Mouse (Mus musculus) midbrain, embryonic 11.5 days (tissue): ENCODE data around the gene Riok2. TPM values are rescaled to one million over a fixed set of nuclear protein-coding genes. Genes with fewer than 3 reads are reported as not detected.
A peak's percentile ranks its signal among the peaks of the same experiment; 100 is the strongest.

Experiments
- ATAC-seq: fragments of 200-750 bp; cut with Nextera tagmentation; 2 replicates; pipeline ENCODE4 v1.8.0; 2017; ENCODE audit warnings: moderate TSS enrichment, moderate library complexity; ENCODE audit not compliant: low FRiP score
- DNase-seq: peaks from one replicate; pipeline ENCODE4 v3.0.0; 2015; ENCODE audit warnings: low spot score; ENCODE audit errors: missing footprints
- H3K27ac ChIP-seq: fragments of 300-500 bp; sonication (generic); 2 replicates; pipeline ENCODE4 v1.5.1; 2014; ENCODE audit warnings: low read depth, low read length
- H3K27me3 ChIP-seq: fragments of 300-500 bp; sonication (generic); 2 replicates; pipeline ENCODE4 v1.6.1; 2014; ENCODE audit warnings: mild to moderate bottlenecking, low read length, moderate library complexity, mixed read lengths; ENCODE audit not compliant: control insufficient read depth, insufficient read depth
- H3K36me3 ChIP-seq: fragments of 300-500 bp; sonication (generic); 2 replicates; pipeline ENCODE4 v1.6.1; 2014; ENCODE audit warnings: mild to moderate bottlenecking, low read length, moderate library complexity, mixed read lengths; ENCODE audit not compliant: control insufficient read depth, insufficient read depth
- H3K4me1 ChIP-seq: fragments of 300-500 bp; sonication (generic); 2 replicates; pipeline ENCODE4 v1.6.1; 2014; ENCODE audit warnings: low read length; ENCODE audit not compliant: control insufficient read depth, insufficient read depth
- H3K4me2 ChIP-seq: fragments of 300-500 bp; sonication (generic); 2 replicates; pipeline ENCODE4 v1.6.1; 2014; ENCODE audit warnings: mild to moderate bottlenecking, moderate library complexity
- H3K4me3 ChIP-seq: fragments of 300-500 bp; sonication (generic); 2 replicates; pipeline ENCODE4 v1.5.1; 2014; ENCODE audit warnings: low read depth, low read length
- H3K9ac ChIP-seq: fragments of 300-500 bp; sonication (generic); 2 replicates; pipeline ENCODE4 v1.6.1; 2014; ENCODE audit warnings: low read length
- H3K9me3 ChIP-seq: fragments of 300-500 bp; sonication (generic); 2 replicates; pipeline ENCODE4 v1.6.1; 2016; ENCODE audit warnings: low read length; ENCODE audit not compliant: control insufficient read depth
- WGBS: fragments of 180-500 bp; shearing (Covaris S2); extraction: QIAGEN DNeasy Blood & Tissue Kit; methylation state at CpG from one replicate; pipeline ENCODE4 v1.1.7; 2014; 5-methylcytosine and 5-hydroxymethylcytosine counted together
- polyA plus RNA-seq: library from polyadenylated mRNA; unstranded; fragments of >200 nt; fragmentation: Nextera tagmentation; extraction: Ambion mirVana; gene quantifications from 2 replicates; pipeline ENCODE4 v1.2.1, GENCODE M21; 2014

Riok2 gene
- polyA plus RNA-seq, 1 experiment from 2014 or later = 33.0 TPM

DNA sequence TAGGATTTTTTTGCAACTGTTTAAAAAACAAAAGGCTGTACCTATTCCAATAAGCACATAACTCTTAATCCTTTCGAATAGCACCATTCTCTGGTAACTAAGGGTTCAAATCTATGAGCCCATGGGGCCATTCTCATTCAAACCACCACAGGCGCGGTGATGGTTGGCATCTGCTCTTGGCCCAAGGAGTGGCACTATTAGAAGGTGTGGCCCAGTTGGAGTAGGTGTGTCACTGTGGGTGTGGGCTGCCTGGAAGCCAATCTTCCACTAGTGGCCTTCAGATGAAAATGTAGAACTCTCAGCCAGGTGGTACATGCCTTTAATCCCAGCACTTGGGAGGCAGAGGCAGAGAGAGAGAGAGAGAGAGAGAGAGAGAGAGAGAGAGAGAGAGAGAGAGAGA lies 40.1 kb downstream of the Riok2 start:
- Histone ChIP-seq H3K27ac (no peak overlapping the region), H3K4me2 (no peak overlapping the region), H3K9me3 (no peaks in the 10 kb centered on the region), H3K36me3 (no peaks in the 10 kb centered on the region), H3K4me1 (peaks cover 6% of the 10 kb centered on the region), H3K4me3 (no peak overlapping the region), H3K27me3 (no peaks in the 10 kb centered on the region), H3K9ac (no peak overlapping the region)
- DNase-seq = peak; percentile 77
- 91% methylated on average over 3 of the region's 3 CpGs for WGBS
- ATAC-seq = no peak

DNA sequence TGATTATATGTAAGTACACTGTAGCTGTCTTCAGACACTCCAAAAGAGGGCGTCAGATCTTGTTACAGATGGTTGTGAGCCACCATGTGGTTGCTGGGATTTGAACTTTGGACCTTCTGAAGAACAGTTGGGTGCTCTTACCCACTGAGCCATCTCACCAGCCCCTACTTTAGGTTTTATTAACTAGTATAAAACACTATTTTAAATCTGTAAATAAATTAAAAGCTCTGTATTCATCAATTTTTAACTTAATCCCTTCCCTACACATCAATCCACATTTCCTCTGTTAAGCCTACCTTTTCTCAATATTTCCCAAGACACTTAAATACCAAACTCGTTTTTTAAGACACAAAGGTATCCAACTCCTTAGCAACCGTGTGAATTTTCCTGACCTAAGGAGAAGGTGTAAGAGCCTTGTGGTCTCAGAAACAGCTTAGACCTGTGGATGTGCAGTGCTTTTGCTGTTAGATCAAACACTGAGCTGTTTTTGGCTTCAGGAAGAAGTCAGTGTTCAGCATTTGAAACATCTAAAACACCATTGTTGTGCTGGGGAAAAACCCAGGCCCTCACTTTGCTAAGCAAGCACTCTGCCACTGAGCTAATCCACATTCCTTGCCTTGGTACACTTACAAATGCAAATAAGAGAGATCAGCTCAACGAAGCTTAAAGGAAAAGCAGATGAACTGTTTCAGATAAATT lies 50.6 kb downstream of the Riok2 start:
- no peaks in the 10 kb centered on the region for H3K9me3 ChIP-seq
- H3K4me2 ChIP-seq = 0 out of 2 replicates have a peak overlapping the region, but pooled peaks have one; percentile 6
- H3K4me3 ChIP-seq = no peak overlapping the region
- 11% methylated on average over 4 of the region's 4 CpGs for WGBS
- ATAC-seq = peak; percentile 86
- H3K4me1 ChIP-seq = peaks cover 4% of the 10 kb centered on the region
- no peak overlapping the region for H3K9ac ChIP-seq
- no peaks in the 10 kb centered on the region for H3K27me3 ChIP-seq
- peak; percentile 92 for DNase-seq
- H3K36me3 ChIP-seq = no peaks in the 10 kb centered on the region
- H3K27ac ChIP-seq = peak overlapping the region; percentile 52

GRCm38 (mm10) chr17:17425308-17425813 lies 51.3 kb downstream of the Riok2 start:
- 16% methylated on average over 4 of the region's 4 CpGs for WGBS
- no peak overlapping the region; the same call in 1 of the 2 replicates for H3K27ac ChIP-seq
- 0 out of 2 replicates have a peak overlapping the region, but pooled peaks have one; percentile 6 for H3K4me2 ChIP-seq
- H3K36me3 ChIP-seq = no peaks in the 10 kb centered on the region
- peaks cover 4% of the 10 kb centered on the region for H3K4me1 ChIP-seq
- no peak overlapping the region for H3K4me3 ChIP-seq
- ATAC-seq (peak; percentile 84), DNase-seq (peak; percentile 69)
- no peaks in the 10 kb centered on the region for H3K9me3 ChIP-seq
- H3K27me3 ChIP-seq = no peaks in the 10 kb centered on the region
- H3K9ac ChIP-seq = no peak overlapping the region

DNA sequence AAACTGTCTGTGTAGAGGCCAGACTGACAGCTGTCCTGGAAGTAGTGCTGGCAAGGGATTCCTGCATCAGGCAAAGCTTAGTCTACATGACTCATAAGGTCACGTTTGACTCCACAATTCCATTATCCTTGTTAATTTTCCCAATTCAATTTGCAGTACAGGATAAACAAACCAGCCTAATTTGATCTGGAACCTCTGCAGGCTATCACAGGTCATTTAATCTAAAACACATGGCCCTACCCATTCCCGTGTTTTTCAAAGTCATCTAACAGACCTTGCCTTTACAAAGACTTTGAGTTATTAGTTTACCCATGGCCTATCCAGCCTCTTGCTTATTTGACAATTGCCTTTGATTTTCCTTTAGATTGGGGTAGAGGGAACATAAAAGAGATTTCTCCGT lies 51.8 kb downstream of the Riok2 start:
- ATAC-seq (no peak), DNase-seq (peak; percentile 86)
- WGBS = 53% methylated on average over 3 of the region's 3 CpGs
- no peak overlapping the region for H3K4me2 ChIP-seq
- H3K9me3 ChIP-seq = no peaks in the 10 kb centered on the region
- no peaks in the 10 kb centered on the region for H3K27me3 ChIP-seq
- no peak overlapping the region for H3K4me3 ChIP-seq
- H3K27ac ChIP-seq = no peak overlapping the region
- H3K9ac ChIP-seq = no peak overlapping the region
- peaks cover 4% of the 10 kb centered on the region for H3K4me1 ChIP-seq
- no peaks in the 10 kb centered on the region for H3K36me3 ChIP-seq

- no peak overlapping the region for H3K4me3 ChIP-seq
- H3K9ac ChIP-seq = no peak overlapping the region
- ATAC-seq = no peak
- no peak for DNase-seq
- H3K9me3 ChIP-seq = no peaks in the 10 kb centered on the region
- WGBS = 88% methylated on average over 2 of the region's 2 CpGs
- H3K4me1 ChIP-seq = peaks cover 8% of the 10 kb centered on the region
- no peak overlapping the region for H3K27ac ChIP-seq
- no peaks in the 10 kb centered on the region for H3K36me3 ChIP-seq
- H3K4me2 ChIP-seq = no peak overlapping the region
- no peaks in the 10 kb centered on the region for H3K27me3 ChIP-seq
Measured at GRCm38 (mm10) chr17:17428888-17429287, 54.8 kb downstream of the Riok2 start.

GRCm38 (mm10) chr17:17433679-17434078 lies 59.6 kb downstream of the Riok2 start:
- DNase-seq (peak; percentile 78), ATAC-seq (peak; percentile 65; the same call in 1 of the 2 replicates)
- H3K27ac ChIP-seq = no peak overlapping the region
- H3K9me3 ChIP-seq = no peaks in the 10 kb centered on the region
- H3K4me3 ChIP-seq = no peak overlapping the region
- WGBS = 51% methylated on average over 4 of the region's 4 CpGs
- no peaks in the 10 kb centered on the region for H3K27me3 ChIP-seq
- H3K4me2 ChIP-seq = no peak overlapping the region
- H3K4me1 ChIP-seq = peaks cover 4% of the 10 kb centered on the region; the same call in 1 of the 2 replicates
- no peak overlapping the region for H3K9ac ChIP-seq
- no peaks in the 10 kb centered on the region for H3K36me3 ChIP-seq

DNA sequence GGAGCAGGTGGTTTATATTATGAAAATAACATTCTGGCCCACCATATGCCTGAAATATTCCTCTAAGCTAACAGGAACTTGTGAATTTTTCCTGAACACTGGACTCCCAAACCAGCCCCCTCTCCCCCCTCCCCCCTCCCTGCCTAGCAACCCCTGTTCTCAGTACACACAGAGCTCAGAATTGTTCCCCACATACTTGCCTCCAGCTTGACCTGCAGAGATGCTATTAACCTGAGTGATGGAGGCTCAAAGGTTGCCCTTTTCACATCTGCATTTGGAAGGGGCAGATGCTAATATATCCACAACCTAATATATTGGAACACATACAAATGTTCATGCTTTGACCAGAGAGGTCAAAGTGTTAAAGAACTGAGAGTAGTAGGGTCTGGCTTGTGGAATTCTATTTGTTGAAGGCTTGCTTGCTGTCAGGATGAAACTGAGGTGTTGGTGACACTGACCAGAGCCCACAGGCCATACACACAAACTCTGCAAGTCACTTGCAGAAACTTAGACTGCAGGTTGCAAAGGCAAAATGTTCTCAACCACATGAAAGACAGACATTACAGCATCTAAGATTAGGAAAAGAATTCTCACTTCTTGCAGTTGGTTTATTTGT lies 64.6 kb downstream of the Riok2 start:
- DNase-seq = peak; percentile 80
- no peak for ATAC-seq

DNA sequence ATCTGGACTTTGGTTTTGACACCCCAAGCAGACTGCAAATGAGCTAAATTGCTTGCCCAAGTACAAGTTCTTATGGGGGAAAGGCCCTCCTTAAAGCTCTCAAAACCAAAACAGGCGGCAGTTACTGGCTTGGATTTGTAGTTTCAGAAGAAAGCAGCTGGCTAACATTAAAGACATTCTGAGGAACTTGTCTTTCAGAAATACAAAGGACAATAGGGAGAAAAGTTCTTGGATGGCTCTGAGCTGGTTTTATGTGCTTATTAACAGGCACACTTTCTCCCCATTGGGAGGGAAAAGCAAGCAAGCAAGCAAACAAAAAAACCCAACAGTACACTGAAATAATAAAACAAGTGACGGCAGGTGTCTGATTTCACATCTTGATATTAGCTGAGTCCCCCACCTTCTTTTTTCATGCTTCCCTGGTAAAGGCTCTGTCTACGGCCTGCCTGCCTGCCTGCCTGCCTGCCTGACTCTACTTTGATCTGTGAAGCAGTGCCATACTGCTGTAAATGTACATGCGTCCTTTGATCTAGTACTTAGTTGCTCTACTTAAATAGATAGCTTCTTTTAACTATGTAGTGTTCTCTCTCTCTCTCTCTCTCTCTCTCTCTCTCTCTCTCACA lies 67.9 kb downstream of the Riok2 start:
- Histone ChIP-seq H3K9me3 (no peaks in the 10 kb centered on the region), H3K27me3 (no peaks in the 10 kb centered on the region), H3K4me3 (no peak overlapping the region), H3K27ac (peak overlapping the region; percentile 30; the same call in 1 of the 2 replicates), H3K9ac (no peak overlapping the region), H3K4me1 (peaks cover 7% of the 10 kb centered on the region), H3K4me2 (no peak overlapping the region), H3K36me3 (no peaks in the 10 kb centered on the region)
- peak; percentile 53 for DNase-seq
- peak; percentile 48; the same call in 1 of the 2 replicates for ATAC-seq
- WGBS = 23% methylated on average over 4 of the region's 4 CpGs

More for the DNA sequence above, 64.6 kb downstream of the Riok2 start:
- no peaks in the 10 kb centered on the region for H3K9me3 ChIP-seq
- H3K4me2 ChIP-seq = no peak overlapping the region
- no peak overlapping the region for H3K4me3 ChIP-seq
- no peaks in the 10 kb centered on the region for H3K27me3 ChIP-seq
- H3K27ac ChIP-seq = no peak overlapping the region
- peaks cover 8% of the 10 kb centered on the region for H3K4me1 ChIP-seq
- no peaks in the 10 kb centered on the region for H3K36me3 ChIP-seq
- no peak overlapping the region for H3K9ac ChIP-seq
